Mouse (Mus musculus): ENCODE data around the gene Arhgef40.
"Not testable (repeated sequence)": the region's sequence is repeated elsewhere in the genome, so short reads cannot be mapped to it uniquely, and the experiment has no call there.

GRCm38 (mm10) chr14:52042359-52042758 is 57.8 kb downstream of the Arhgef40 start, which contains the start of gene Olfr221:
- TF ChIP-seq CTCF (IDR thresholded peaks at IDR 0.05; ENCODE audit: low read depth); EP300 (optimal IDR thresholded peaks at IDR 0.05): not testable (repeated sequence)

All from stomach, postnatal 0 days (tissue).